Mouse (Mus musculus): ENCODE results near the gene Bmp7.

Bmp7 gene

GRCm38 (mm10) chr2:172940799-172941163, 660 bp upstream of the Bmp7 start:
- DNase-seq, result no peak

DNA sequence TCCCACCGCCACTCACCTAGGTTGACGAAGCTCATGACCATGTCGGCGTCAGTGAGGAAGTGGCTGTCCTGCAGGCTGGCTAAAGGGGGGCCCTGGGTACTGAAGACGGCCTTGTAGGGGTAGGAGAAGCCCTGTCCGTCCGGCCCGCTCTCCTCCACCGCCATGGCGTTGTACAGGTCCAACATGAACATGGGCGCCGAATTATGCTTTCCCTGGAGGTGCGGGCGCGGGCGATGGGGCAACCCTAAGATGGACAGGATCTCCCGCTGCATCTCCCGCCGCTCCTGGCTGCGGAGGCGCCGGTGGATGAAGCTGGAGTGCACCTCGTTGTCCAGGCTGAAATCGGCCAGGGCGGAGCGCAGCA, 500 bp downstream of the Bmp7 start:
- DNase-seq, result no peak

- no peak for DNase-seq
These were observed 1.1 kb downstream of the Bmp7 start for GRCm38 (mm10) chr2:172938761-172939638.

DNA sequence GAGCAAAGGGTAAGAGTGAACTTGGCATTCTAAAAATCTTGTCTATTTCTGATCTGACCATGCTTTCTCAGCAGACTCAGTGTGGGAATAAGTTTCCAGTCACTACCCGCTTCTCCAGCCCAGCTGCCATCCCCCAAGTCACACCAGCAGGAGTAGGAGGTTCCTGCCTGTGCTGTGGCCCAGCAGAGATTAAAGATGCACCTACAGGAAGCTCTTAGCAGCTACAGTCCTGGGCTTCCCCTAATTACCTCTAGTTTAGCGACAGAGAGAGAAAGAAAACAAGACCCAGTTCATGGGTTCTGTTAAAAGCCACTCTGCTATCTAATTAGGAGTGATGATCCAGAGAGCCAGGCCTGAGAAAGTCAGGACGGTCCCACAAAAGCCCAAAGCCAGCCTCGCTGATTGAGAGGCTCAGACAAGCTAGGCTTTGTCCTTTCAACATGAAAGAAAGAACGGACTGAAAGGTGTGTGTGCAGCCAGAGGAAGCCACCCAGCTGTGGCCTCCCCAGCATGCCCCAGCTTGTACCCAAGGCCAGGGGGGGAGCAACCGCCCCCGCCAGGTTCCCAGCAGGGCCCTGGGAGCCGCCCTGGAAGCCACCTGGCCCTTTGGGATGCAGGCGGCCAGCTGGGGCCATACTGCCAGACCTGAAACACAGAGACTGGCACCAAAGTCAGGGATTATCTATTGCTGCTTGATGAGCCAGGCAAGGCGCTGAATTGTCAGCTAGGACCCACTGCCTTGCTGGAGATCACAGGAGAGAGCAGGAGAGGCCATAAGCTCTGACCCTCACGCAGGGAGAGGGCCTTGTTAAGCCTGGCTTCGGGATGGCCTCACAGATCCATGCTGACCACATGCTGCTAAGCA, 2.6 kb downstream of the Bmp7 start:
- DNase-seq, result no peak

DNA sequence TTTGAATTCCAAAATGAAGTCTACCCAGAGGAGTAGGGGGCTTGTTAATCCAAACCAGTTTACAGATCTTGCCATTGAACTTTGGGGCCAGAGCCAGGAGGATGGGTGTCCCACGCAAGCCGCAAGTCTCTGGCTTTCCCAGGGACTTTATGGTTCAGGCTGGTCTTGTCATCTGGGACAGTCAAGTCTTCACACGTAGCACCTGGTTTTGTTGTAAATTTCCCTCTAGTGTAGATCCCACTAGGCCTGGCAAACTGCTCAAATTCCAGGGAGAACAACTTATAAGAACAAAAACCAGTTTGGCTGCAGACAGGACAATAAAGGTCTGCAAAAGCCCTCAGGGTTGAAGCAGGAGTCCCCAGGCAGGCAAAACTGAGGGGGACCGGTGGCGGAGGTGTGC, 3.3 kb downstream of the Bmp7 start:
- no peak for DNase-seq

DNA sequence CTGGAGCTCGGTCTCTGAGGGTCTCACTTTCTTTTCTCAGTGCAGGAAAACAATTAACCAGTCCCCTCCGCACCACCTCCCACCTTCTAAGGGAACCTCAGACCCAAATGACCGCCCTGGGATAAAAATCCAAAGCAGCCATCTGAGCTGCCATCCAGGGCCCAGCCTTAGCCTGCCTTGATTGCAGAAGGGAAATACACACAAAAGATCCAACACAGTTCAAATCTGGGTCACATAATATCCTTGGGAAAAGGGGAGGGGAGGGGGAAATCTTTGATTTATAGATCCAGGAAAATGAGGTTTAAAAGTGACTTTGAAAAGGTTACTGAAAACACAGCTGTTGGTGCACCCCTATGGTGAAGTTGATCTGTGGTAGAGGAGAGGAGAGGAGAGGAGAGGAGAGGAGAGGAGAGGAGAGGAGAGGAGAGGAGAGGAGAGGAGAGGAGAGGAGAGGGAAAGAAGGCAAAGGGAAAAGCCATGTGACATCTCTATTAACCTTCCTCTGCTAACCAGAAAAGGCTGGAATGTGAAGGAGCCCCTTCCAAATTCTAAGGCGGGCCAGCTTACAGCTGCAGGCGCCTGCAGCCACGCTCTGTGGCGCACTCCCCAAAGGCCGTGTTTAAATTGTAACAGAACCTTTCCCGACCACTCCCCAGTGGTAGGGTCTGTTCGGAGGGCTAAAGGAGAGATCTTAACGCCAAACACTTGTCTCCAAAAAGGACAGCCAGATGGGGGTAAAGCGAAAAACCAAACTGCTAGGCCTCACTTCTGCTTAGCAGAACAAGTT, 4.2 kb downstream of the Bmp7 start:
- DNase-seq, result no peak

- no peak for DNase-seq
These were observed 5.0 kb downstream of the Bmp7 start for GRCm38 (mm10) chr2:172934891-172935740.

- no peak for DNase-seq
These were observed 5.7 kb downstream of the Bmp7 start for GRCm38 (mm10) chr2:172934420-172934788.

- no peak for DNase-seq
These were observed 6.3 kb downstream of the Bmp7 start for GRCm38 (mm10) chr2:172933631-172934419.

GRCm38 (mm10) chr2:172931137-172931898, 8.8 kb downstream of the Bmp7 start:
- DNase-seq, result no peak

DNA sequence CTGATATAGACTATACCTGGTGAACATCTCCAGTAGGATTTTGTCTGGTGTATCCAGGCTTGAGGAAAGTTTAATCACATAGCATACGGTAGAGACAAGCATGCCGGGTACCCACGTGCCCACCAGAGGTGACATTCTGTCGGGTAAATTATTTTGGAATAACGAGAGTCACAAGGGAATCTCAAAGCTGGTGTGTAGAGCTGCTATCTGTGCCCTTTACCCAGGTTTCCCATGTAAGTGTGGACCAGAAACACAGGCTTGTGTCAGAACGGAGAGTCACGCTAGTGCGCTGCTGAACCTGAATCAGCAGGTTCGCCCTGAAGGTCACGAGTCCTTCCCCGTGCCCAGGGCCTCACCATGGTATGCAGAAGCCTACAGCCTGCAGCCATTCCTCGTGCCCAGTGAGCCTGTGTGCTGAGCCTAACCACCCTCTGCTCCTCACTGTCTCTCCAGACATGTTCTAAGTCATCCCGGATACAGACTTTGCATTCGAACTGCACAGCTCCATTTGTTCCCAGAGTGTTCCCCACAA, 10.2 kb downstream of the Bmp7 start:
- DNase-seq, result no peak

- no peak for DNase-seq
These were observed 12.5 kb downstream of the Bmp7 start for GRCm38 (mm10) chr2:172927643-172928042.

GRCm38 (mm10) chr2:172926311-172926710, 13.8 kb downstream of the Bmp7 start:
- DNase-seq, result no peak

DNA sequence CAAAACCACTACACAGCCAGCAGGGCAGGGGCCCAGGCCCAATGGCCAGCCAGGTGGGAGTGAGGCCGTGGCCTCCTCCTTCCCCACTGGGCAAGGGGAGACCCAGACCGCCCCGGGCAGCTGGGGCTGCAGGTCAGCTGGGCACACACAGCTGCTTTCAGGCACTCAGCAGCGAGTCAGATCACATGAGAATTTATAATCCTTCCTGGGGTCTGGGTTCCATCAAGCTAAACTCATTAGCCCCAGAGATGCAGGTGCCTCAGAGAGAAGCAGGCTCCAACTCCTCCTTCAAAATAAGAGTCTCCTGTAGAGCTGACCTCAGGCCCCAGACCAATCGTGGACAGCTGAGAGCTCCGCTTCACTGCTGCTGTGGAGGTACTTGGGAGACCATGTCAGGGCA, 15.2 kb downstream of the Bmp7 start:
- no peak for DNase-seq

GRCm38 (mm10) chr2:172923198-172923597, 16.9 kb downstream of the Bmp7 start:
- DNase-seq, result no peak

- no peak for DNase-seq
These were observed 17.5 kb downstream of the Bmp7 start for GRCm38 (mm10) chr2:172922597-172922996.

DNA sequence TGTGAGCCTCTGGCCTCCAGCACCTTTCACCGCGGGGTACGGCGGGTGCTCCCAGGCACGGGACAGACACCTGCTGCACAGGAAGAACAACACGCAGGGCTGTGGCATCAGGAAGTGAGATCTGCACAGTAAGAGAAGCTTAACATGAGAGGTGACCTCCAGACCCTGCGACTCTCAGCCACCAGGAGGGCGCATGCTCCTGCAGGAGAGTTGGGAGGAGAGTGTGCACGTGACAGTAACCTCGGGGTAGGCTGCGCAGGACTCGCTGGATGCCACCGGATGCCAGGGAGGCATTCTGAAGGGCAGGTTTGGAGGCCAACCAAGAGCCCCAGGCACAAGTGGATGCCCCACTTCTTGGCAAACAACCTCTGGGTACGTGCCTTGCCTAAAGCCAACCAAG, 26.1 kb downstream of the Bmp7 start:
- no peak for DNase-seq

DNA sequence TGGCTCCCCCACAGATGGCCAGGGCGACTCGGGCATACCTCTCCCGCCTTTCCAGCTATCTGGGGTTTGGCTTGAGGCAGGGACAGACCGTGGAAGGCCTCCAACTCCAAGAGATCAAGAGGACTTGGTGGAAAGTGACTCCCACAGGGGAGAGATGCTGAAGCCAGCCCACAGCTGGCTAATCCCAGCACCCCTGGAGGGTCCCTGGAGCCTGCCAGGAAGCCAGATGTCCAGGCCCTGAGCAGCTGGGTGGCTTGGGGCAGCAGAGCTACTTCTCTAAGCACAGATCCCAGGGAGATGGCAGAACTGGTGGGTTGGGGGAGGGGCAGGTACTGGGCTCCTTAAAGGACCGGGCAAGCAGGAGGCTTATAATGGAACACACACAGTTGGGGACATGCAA, 28.4 kb downstream of the Bmp7 start:
- DNase-seq, result no peak

DNA sequence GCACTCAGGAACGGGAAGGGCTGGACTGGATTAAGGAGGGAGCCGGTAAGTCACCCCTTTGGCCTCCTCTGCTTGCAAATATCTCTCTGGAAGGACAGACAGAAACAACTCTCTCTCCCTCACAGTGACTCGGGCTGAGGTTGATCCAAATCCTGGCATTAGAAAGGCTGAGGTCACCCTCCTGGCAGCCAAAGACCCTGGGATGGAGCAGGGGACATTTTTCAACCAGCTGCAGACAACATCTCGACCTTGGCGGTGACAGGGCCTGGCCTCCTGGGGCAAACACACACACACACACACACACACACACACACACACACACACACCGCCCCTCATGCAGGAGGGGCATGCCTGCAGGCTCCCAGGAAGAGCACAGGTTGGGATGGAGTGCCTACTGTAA, 29.0 kb downstream of the Bmp7 start:
- no peak for DNase-seq

- DNase-seq, result no peak
These were observed 30.7 kb downstream of the Bmp7 start for GRCm38 (mm10) chr2:172909463-172909862.
